Mouse (Mus musculus): Measurements from ENCODE around the gene Rgs6.

Rgs6 gene

DNA sequence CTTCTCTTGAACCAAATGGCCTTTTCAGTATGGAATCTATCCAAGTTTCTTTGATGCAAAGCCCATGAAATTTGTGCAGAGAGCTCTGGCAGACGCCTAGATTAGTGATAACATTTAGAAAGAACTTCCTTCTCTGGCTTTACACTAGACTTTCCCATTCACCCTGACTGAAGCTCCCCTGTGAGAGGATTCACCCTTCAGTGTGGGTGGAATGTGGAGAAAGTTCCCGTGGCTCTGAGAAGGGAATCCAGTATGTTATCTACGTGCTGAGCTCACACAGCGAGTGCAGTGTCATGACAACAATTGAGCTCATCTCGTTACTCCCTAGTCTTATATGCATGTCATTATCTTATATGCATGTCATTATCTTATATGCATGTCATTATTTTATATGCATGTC lies 61.9 kb downstream of the Rgs6 start:
- DNase-seq, result no peak

- no peak for DNase-seq
Measured at GRCm38 (mm10) chr12:82664598-82664997, 76.5 kb downstream of the Rgs6 start.

GRCm38 (mm10) chr12:82667441-82667840 lies 79.3 kb downstream of the Rgs6 start:
- DNase-seq, result no peak

- no peak for DNase-seq
Measured at GRCm38 (mm10) chr12:82670201-82670737, 82.2 kb downstream of the Rgs6 start.

DNA sequence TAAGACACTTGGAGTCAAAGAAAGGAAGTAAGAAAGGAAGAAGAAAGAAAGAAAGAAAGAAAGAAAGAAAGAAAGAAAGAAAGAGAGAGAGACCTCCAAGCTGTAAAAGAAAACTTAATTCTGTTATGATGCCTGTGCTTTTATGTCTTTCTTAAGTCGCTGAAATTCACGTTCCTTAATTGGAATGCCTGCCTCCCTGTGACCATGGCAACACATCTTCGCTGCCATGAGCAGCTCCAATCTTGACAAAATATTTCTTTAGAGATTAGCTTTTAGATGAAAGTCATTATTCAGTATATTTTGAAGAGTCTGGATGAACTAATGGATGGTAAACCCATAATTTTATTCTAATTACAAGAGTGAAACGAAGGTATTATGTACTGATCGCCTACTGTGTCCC lies 83.5 kb downstream of the Rgs6 start:
- DNase-seq, result no peak

DNA sequence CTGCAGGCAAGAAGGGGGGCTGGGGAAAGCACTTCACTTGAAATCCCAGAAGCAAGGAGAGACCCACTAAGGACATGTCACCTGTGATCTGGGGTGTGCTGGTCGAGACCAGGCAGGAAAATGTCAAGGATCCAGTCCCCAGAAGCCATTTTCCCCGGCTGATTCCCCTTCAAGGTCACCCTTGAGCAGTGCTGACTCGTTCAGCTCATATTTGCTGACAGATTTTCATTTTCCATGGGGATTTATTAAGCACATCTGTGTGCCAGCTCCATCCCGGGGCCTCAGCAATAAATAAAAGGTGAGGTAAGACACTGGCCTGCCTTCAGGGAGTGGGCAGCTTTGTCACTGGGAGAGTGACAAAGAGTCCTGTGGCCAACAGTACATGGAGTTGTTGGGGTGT lies 87.0 kb downstream of the Rgs6 start:
- no peak for DNase-seq

DNA sequence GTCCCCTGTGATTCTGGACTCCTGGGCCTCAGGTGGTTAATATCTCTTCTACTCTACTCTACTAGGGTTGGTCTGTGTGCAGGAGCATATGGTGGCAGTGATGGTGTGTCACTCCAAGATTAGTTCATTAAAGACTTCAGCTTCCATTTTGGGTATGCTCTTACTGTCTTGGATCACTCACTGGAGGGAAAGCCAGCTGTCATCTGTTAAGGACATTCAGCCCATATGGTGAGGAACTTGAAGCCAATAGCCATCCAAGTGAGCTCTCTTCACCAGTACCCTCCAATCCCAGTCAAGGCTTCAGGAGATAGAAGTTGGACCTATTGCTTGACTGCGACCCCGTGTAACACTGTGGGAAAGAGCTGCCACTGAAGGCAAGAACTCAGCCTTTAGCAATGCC lies 98.9 kb downstream of the Rgs6 start:
- no peak for DNase-seq

DNA sequence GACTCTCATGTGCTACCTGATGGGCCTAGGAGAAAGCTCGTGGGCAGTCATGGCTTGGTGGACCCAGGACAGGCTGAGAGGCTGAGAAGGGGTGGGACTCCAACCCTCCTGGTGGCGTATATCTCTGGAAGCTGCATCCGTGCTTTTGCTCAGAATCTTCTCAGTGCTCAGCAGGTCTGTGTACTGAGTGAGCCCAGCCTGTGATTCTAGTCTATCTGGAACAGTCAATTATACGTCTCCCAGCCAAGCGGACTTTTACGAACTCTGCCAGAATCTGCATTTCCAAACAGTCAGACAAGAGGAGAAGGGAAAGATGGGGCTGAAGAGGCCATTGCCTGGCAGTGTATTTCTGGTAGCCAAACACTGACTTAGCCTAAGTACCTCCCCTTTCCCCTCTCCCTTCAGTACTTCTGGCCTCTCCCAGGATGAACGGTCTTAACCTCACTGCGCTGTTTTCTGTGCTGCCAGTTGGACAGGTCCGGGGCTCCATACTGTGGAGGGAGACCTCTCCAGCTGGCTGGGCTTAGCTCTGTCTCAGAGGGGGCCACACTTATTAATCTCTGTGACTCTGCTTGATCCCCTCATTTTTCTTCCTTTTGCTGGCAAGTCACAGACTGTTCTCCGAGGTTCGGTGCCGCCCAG lies 110.9 kb downstream of the Rgs6 start:
- DNase-seq, result no peak

DNA sequence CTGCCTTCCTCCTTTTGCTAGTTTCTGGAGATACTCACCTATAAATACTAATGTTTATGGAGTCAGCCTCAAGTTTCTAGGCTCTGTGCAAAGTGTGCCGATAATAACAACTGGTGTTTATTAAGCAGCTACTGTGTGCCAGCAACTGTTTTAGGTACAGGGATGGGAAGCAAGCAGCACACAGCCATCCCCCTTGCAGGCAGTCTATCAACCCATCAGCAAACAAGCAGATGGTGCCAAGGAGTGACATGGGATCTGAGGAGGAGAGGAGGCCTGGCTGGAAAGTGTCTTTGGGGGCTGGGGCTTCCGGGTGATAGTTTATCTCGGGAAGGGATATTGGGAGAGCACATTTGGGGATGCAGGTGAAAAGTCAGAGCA lies 111.4 kb downstream of the Rgs6 start:
- no peak for DNase-seq

DNA sequence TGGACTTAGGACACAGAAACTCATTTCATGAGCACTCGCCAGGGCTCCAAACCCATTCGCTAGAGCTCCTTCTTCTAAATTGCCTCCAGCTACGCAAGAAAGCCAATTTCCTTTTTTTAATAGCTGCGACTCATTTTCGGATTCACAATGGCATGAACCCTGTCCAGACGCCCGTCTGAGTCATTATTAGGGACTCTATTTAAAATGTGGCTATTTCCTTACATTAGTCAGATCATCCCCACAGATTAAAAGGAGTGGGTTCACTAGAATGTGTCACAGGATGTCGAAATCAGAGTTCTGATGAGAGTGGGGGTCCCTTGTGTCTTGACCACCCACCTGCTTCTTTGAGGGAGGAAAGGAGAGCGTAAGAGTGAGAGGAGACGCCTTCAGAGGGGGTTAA lies 112.1 kb downstream of the Rgs6 start:
- no peak for DNase-seq

- peak; percentile 2 to 6 for DNase-seq
Measured at GRCm38 (mm10) chr12:82700840-82701239, 112.7 kb downstream of the Rgs6 start.

DNA sequence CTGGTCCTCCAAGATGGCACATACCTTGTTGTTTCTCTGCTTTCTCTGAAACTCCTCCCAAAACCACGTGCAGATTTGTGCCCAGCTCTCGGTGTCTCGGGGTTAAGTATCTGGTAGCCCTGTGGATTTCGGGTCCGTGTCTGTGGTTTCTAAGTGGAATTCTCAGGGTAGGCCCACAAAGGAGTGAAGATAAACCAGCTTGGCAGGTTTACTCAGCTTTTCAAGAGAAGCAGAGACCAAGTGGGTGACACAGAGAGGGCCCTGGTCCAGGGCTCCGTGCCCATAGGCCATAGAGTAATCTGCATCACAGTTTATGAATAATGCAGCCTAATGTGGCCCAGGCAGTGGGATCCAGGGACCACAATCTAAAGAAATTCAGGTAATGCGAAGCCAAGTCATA lies 113.3 kb downstream of the Rgs6 start:
- DNase-seq, result no peak

- DNase-seq, result no peak
Measured at GRCm38 (mm10) chr12:82710376-82710775, 122.3 kb downstream of the Rgs6 start.

DNA sequence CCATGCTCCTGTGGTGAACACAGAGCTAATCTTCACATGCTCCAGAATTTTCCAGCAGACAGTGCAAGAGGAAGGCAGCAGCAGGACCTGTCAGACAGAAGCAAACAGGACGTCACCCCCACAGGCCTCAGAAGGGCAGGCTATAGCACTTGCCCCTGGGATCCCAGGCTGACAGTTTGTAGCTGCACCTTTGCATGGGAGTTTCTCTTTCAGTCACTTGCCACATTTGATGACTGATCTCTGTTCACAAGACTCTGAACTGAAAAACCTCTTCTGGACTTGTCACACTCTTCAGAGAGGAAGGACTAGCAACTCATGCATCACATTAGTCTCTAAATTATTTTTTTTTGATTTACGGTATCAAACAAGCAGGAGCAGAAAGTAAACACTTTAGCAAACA lies 126.2 kb downstream of the Rgs6 start:
- no peak for DNase-seq

DNA sequence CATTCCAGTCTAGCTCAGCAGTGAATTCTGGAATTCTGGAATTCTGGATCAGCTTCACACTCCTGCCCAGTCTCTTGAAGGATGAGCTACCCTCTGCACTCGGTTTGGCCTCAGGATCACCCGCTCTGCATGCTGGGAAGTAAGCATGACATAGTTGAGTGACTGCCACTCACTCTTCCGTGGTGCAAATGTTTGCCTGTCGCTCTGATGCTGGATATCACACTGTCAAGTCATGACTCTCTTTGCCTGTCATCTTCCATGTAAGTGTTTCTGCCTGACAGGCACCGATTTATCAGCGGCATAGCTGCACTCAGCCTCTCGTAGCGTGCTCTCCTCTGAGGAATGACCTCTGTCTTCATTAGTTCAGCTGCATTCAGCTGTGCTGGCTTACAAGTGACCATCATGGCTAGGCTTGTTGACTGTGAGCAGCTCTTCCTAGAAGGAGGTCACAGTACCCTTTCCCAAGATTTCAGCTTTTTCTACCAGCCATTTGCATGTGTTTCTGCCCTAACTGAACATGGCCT lies 135.0 kb downstream of the Rgs6 start:
- no peak for DNase-seq

DNA sequence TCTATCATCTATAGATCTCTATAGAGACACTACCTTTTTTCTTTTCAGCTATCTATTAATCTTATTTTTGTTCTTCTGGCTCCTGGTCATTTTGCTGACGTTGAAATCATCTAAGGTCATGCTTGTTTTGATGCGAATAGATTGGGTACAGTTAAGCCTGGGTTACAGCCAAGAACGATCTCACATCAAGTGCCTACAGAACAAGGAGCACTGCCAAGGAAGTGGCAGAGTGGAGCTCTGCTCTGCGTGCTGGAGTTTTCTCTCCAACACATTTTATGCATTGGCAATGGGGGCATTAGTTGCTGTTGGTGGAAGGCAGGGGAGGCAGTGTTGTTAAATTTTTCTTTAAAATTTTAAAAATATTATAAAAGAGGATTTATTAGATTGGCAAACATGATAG lies 138.2 kb downstream of the Rgs6 start:
- DNase-seq, result no peak

- peak in 1 of 2 experiments; percentile 5 for DNase-seq
Measured at GRCm38 (mm10) chr12:82731587-82731986, 143.5 kb downstream of the Rgs6 start.

DNA sequence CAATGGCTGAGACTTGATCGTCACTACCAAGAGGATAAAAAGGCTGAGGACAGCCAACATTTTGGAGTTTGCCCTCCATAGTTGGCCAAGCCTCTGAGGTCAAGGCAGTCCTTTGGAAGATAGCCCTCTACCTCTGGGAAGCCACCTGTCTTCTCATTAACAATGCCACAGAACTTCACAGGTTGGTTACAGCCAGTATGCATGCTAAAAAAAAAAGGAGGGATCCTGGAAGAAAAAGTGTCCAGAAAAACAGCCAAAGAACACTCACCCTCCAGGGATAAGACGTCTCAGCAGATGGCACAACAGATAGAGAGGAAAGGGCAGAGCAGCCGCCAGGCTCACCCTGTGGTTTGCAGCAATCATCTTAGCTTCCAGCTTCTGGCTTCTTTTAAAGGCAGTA lies 154.9 kb downstream of the Rgs6 start:
- no peak for DNase-seq

GRCm38 (mm10) chr12:82744026-82744425 lies 155.9 kb downstream of the Rgs6 start:
- no peak for DNase-seq

GRCm38 (mm10) chr12:82744826-82745225 lies 156.7 kb downstream of the Rgs6 start:
- no peak for DNase-seq

- DNase-seq, result no peak
Measured at GRCm38 (mm10) chr12:82747099-82747498, 159.0 kb downstream of the Rgs6 start.

DNA sequence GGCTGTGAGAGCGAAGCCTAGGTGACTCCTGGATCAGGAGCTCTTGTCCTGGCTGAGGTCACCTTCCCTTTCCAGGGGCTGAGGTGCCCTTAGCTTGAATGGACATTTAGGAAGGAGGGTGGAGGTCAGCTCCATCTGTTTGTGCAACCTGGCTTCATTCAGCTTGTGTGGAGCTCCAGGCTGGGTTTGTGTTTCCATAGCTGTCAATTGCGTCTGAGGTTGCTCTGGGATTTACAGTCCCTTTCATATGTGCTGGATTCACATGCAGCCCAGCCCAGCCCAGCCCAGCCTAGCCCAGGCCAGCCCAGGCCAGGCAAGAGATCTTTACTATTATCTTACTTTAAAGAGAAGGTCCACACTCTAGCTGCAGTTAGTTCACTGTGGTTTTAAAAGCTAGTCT lies 163.8 kb downstream of the Rgs6 start:
- DNase-seq, result no peak

- DNase-seq, result no peak
Measured at GRCm38 (mm10) chr12:82754501-82754900, 166.4 kb downstream of the Rgs6 start.

GRCm38 (mm10) chr12:82756756-82757155 lies 168.7 kb downstream of the Rgs6 start:
- no peak for DNase-seq

- no peak for DNase-seq
Measured at GRCm38 (mm10) chr12:82757367-82757766, 169.3 kb downstream of the Rgs6 start.
